Mouse (Mus musculus) spleen, adult 12 weeks (tissue): ENCODE results near the gene Myo3b.
"Not testable (repeated sequence)": the region's sequence is repeated elsewhere in the genome, so short reads cannot be mapped to it uniquely, and the experiment has no call there.

Source experiments
- DNase-seq: peaks from one replicate; pipeline ENCODE4 v3.0.0; 2022; ENCODE audit warnings: low spot score

Gene Myo3b

GRCm38 (mm10) chr2:70195418-70196248 is 156.7 kb downstream of the Myo3b start:
- no peak for DNase-seq

- no peak for DNase-seq
These were observed 163.1 kb downstream of the Myo3b start for GRCm38 (mm10) chr2:70201796-70202555.

GRCm38 (mm10) chr2:70202578-70203167 is 163.7 kb downstream of the Myo3b start:
- no peak for DNase-seq

GRCm38 (mm10) chr2:70208411-70208810 is 169.5 kb downstream of the Myo3b start:
- DNase-seq: no peak

GRCm38 (mm10) chr2:70209790-70210189 is 170.9 kb downstream of the Myo3b start:
- DNase-seq: no peak

GRCm38 (mm10) chr2:70210427-70211332 is 171.8 kb downstream of the Myo3b start:
- no peak for DNase-seq

GRCm38 (mm10) chr2:70214401-70214800 is 175.5 kb downstream of the Myo3b start:
- DNase-seq: no peak

- DNase-seq: no peak
These were observed 178.9 kb downstream of the Myo3b start for GRCm38 (mm10) chr2:70217800-70218199.

GRCm38 (mm10) chr2:70218469-70218868 is 179.5 kb downstream of the Myo3b start:
- no peak for DNase-seq

- no peak for DNase-seq
These were observed 187.8 kb downstream of the Myo3b start for GRCm38 (mm10) chr2:70226679-70227078.

GRCm38 (mm10) chr2:70234450-70234849 is 195.5 kb downstream of the Myo3b start:
- not testable (repeated sequence) for DNase-seq

- no peak for DNase-seq
These were observed 207.1 kb downstream of the Myo3b start for GRCm38 (mm10) chr2:70245981-70246380.

- DNase-seq: no peak
These were observed 209.7 kb downstream of the Myo3b start for GRCm38 (mm10) chr2:70248616-70249015.

- no peak for DNase-seq
These were observed 210.9 kb downstream of the Myo3b start for GRCm38 (mm10) chr2:70249872-70250271.

- DNase-seq: no peak
These were observed 212.3 kb downstream of the Myo3b start for GRCm38 (mm10) chr2:70251256-70251655.

GRCm38 (mm10) chr2:70259357-70260000 is 220.6 kb downstream of the Myo3b start:
- no peak for DNase-seq

- no peak for DNase-seq
These were observed 221.8 kb downstream of the Myo3b start for GRCm38 (mm10) chr2:70260646-70261195.

GRCm38 (mm10) chr2:70261703-70262564 is 223.0 kb downstream of the Myo3b start:
- no peak for DNase-seq

GRCm38 (mm10) chr2:70262565-70263082 is 223.7 kb downstream of the Myo3b start:
- no peak for DNase-seq
